In the genomic region with DNA sequence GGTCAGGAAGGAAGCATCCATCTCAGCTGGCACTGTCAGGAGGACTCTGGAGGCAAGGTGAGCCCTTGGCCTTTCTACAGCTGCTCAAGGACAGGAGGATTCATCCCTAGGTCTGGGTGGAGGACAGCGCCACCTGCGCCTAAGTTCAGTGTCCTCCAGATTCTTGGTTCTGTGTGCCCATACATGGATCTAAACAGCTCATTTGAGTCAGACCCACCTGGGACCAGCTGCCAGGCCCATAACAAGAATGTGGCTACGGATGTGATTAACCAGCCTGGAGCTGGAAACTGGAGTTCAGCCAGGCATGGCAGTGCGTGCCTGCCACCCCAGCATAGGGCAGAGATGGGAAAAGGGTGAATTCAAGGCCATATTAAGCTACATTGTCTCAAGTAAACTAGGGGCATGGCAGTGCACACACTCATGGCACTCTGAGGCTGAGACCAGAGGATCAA, we compare ENCODE assay signal across 9 mouse cellular contexts. TPM values are rescaled to one million over a fixed set of nuclear protein-coding genes. Genes with fewer than 3 reads are reported as not detected.
DNase-seq lines count a peak whose midpoint lies in the region; ATAC-seq and TF ChIP-seq lines count a peak whose summit lies in the region.
"Had no signal": no experiment of that assay in that cellular context is flagged by ENCODE, and none has a peak within 500 bp of the region (broad histone marks: within the 10 kb centered on the region; RNA-seq: fewer than 3 reads in every experiment).

No protein-coding gene starts in this region.

- H3K27me3 ChIP-seq in lung, embryonic 14.5 days (ENCODE audit: insufficient read depth, low read length) = no peaks in the 10 kb centered on the region
- no peaks in the 10 kb centered on the region for H3K27me3 ChIP-seq in hindbrain, embryonic 11.5 days (ENCODE audit: control insufficient read depth, insufficient read depth, low read length)
- H3K27me3 ChIP-seq in stomach, embryonic 16.5 days (ENCODE audit: control insufficient read depth, insufficient read depth, low read length) = no peaks in the 10 kb centered on the region

- peak overlapping the region; percentile 36 for H3K4me2 ChIP-seq in lung, embryonic 14.5 days
- peak overlapping the region; percentile 4; the same call in 1 of the 2 replicates for H3K4me2 ChIP-seq in hindbrain, embryonic 11.5 days (replicated peaks; ENCODE audit: low read depth, low read length)
- H3K4me2 ChIP-seq in stomach, embryonic 16.5 days (ENCODE audit: low read depth, low read length) = no peak overlapping the region

- H3K4me1 ChIP-seq in lung, embryonic 14.5 days (ENCODE audit: insufficient read depth) = peaks cover 41% of the 10 kb centered on the region
- H3K4me1 ChIP-seq in hindbrain, embryonic 11.5 days (replicated peaks; ENCODE audit: control insufficient read depth, insufficient read depth, low read length) = peaks cover 15% of the 10 kb centered on the region
- peaks cover 26% of the 10 kb centered on the region for H3K4me1 ChIP-seq in stomach, embryonic 16.5 days (ENCODE audit: control insufficient read depth, insufficient read depth, low read length)

- 0 out of 2 replicates have a peak, but pooled peaks have one; percentile 3 for ATAC-seq in lung, embryonic 14.5 days (ENCODE audit: insufficient read depth)
- peak; percentile 52 for ATAC-seq in hindbrain, embryonic 11.5 days (ENCODE audit: low FRiP score)
- no peak for ATAC-seq in stomach, embryonic 16.5 days (ENCODE audit: insufficient read depth, low FRiP score)

- no peak for TF ChIP-seq CTCF in lung, embryonic 14.5 days (IDR thresholded peaks at IDR 0.05; ENCODE audit: low read depth)

- H3K36me3 ChIP-seq in lung, embryonic 14.5 days (ENCODE audit: insufficient read depth) = no peaks in the 10 kb centered on the region
- H3K36me3 ChIP-seq in hindbrain, embryonic 11.5 days (ENCODE audit: control insufficient read depth, insufficient read depth, low read length) = no peaks in the 10 kb centered on the region
- no peaks in the 10 kb centered on the region for H3K36me3 ChIP-seq in stomach, embryonic 16.5 days (ENCODE audit: control insufficient read depth, insufficient read depth, low read length)

- H3K9me3 ChIP-seq in lung, embryonic 14.5 days (ENCODE audit: low read depth, low read length) = no peaks in the 10 kb centered on the region
- H3K9me3 ChIP-seq in hindbrain, embryonic 11.5 days (ENCODE audit: control insufficient read depth, low read length) = no peaks in the 10 kb centered on the region
- H3K9me3 ChIP-seq in stomach, embryonic 16.5 days (replicated peaks; ENCODE audit: control insufficient read depth, low read length) = no peaks in the 10 kb centered on the region

- 63% methylated on average over 4 of the region's 4 CpGs for WGBS in lung, embryonic 14.5 days
- 48% methylated on average over 4 of the region's 4 CpGs for WGBS in hindbrain, embryonic 11.5 days
- 59% methylated on average over 4 of the region's 4 CpGs for WGBS in stomach, embryonic 16.5 days

- DNase-seq in lung, embryonic 14.5 days = no peak
- no peak for DNase-seq in lung, adult 18-20 months
- peak; percentile 45 for DNase-seq in hindbrain, embryonic 11.5 days (ENCODE audit: low spot score)
- DNase-seq in kidney, postnatal 4 days = peak; percentile 58 to 75
- no peak for DNase-seq in ovary, postnatal 10 days (ENCODE audit: low spot score)
- DNase-seq in layer of hippocampus, postnatal 25 days (ENCODE audit: extremely low spot score in 1 of 2, low spot score in 1 of 2) = no peak
- no peak for DNase-seq in urinary bladder, postnatal 4 days (ENCODE audit: low spot score in 2 of 2)

- H3K4me3 ChIP-seq in lung, embryonic 14.5 days (ENCODE audit: low read depth, low read length) = no peak overlapping the region
- 0 out of 2 replicates have a peak overlapping the region, but pooled peaks have one; percentile 1 for H3K4me3 ChIP-seq in hindbrain, embryonic 11.5 days (ENCODE audit: low read depth, low read length)
- no peak overlapping the region for H3K4me3 ChIP-seq in stomach, embryonic 16.5 days (replicated peaks; ENCODE audit: low read length)
- H3K4me3 ChIP-seq: erythroblast, embryonic 14.5 days had no signal

- peak overlapping the region; percentile 89 for H3K27ac ChIP-seq in lung, embryonic 14.5 days (ENCODE audit: low read depth)
- H3K27ac ChIP-seq in hindbrain, embryonic 11.5 days (ENCODE audit: low read depth, low read length) = peak overlapping the region; percentile 18
- peak overlapping the region; percentile 56 for H3K27ac ChIP-seq in stomach, embryonic 16.5 days (ENCODE audit: low read length)

- H3K9ac ChIP-seq in lung, embryonic 14.5 days = no peak overlapping the region; the same call in 1 of the 2 replicates
- no peak overlapping the region for H3K9ac ChIP-seq in hindbrain, embryonic 11.5 days (ENCODE audit: low read depth, low read length)
- no peak overlapping the region for H3K9ac ChIP-seq in stomach, embryonic 16.5 days (ENCODE audit: low read length)

RNA-seq across cellular contexts. Expression of a gene that starts 14.8 kb away (rescaled TPM):
- polyA plus RNA-seq in lung, embryonic 14.5 days (2014; fragmentation: Nextera tagmentation; extraction: Ambion mirVana) = 204 and 217 TPM in 2 replicates
- polyA plus RNA-seq in hindbrain, embryonic 11.5 days (2014; fragmentation: Nextera tagmentation; extraction: Ambion mirVana) = 40.4 and 48.3 TPM in 2 replicates
- polyA plus RNA-seq in stomach, embryonic 16.5 days (2015; fragmentation: Nextera tagmentation; extraction: Ambion mirVana) = 78.9 and 82.2 TPM in 2 replicates
- 1 to 10 TPM; 3.3 to 3.8 TPM for total RNA-seq in layer of hippocampus, postnatal 25 days (2021)

Comparison
In these comparisons a context has a peak if more than half of its experiments do, and no peak if none do; other contexts are left out.
1. DNase-seq: peak in hindbrain, embryonic 11.5 days (single experiment) and kidney, postnatal 4 days (2 of 2); none in lung, embryonic 14.5 days (single experiment), lung, adult 18-20 months (0 of 2), ovary, postnatal 10 days (single experiment), layer of hippocampus, postnatal 25 days (0 of 2) and urinary bladder, postnatal 4 days (0 of 2).
2. H3K27ac ChIP-seq: peak in every context shown above with its lines; median percentile 89 in lung, embryonic 14.5 days; 56 in stomach, embryonic 16.5 days; 18 in hindbrain, embryonic 11.5 days.